Mouse (Mus musculus) spleen, adult 18-20 months (tissue): ENCODE measurements around the gene Sp4.
A peak's percentile ranks its signal among the peaks of the same experiment; 100 is the strongest.

ENCODE experiments used
- DNase-seq, 2 experiments: peaks; one replicate each; pipeline ENCODE4 v3.0.0; 2022; ENCODE audit warnings: mixed read lengths in 2 of 2

The Sp4 gene

GRCm38 (mm10) chr12:118264905-118265304 lies 36.3 kb downstream of the Sp4 start:
- DNase-seq, result no peak

GRCm38 (mm10) chr12:118263878-118264277 lies 37.4 kb downstream of the Sp4 start:
- DNase-seq, result no peak

GRCm38 (mm10) chr12:118255292-118255782 lies 45.9 kb downstream of the Sp4 start:
- DNase-seq, result no peak

GRCm38 (mm10) chr12:118221182-118221581 lies 80.1 kb downstream of the Sp4 start:
- no peak for DNase-seq

GRCm38 (mm10) chr12:118220062-118220461 lies 81.2 kb downstream of the Sp4 start:
- DNase-seq, result no peak

- no peak for DNase-seq
Observed at GRCm38 (mm10) chr12:118212163-118212562, 89.1 kb downstream of the Sp4 start.

GRCm38 (mm10) chr12:118198386-118199093 lies 102.7 kb downstream of the Sp4 start, which contains the start of gene Dnah11:
TSS of gene Dnah11 (minus strand) at chr12:118199043.
- peak; percentile 19 to 58 for DNase-seq

GRCm38 (mm10) chr12:118196583-118196982 lies 104.7 kb downstream of the Sp4 start:
- DNase-seq, result no peak

GRCm38 (mm10) chr12:118189535-118189934 lies 111.7 kb downstream of the Sp4 start:
- no peak for DNase-seq

- no peak for DNase-seq
Observed at GRCm38 (mm10) chr12:118187663-118188062, 113.6 kb downstream of the Sp4 start.

- no peak for DNase-seq
Observed at GRCm38 (mm10) chr12:118186881-118187489, 114.3 kb downstream of the Sp4 start.

GRCm38 (mm10) chr12:118186120-118186880 lies 114.9 kb downstream of the Sp4 start:
- no peak for DNase-seq
